Mouse (Mus musculus) embryonic stem cell, embryonic (primary cell): ENCODE measurements around the gene Trappc1.

Source experiments
- CTCF ChIA-PET, 4 experiments: fragments of 300-600 bp in 2 of 4; fragments of 350-600 bp in 2 of 4; sonication (Branson Sonifier 250); formaldehyde crosslinking; loops; one replicate each; lab custom pipeline; 2022; ENCODE audit warnings: inconsistent platforms in 2 of 4; lab: Charles Lee
- POLR2A ChIA-PET, 4 experiments: fragments of 300-600 bp in 2 of 4; fragments of 350-600 bp in 2 of 4; sonication (Branson Sonifier 250); formaldehyde crosslinking; loops; one replicate each; lab custom pipeline; 2022; ENCODE audit warnings: antibody characterized with exemption in 4 of 4, inconsistent platforms in 1 of 4; lab: Charles Lee

Gene Trappc1

GRCm38 (mm10) chr11:69323667-69324111, at the start of gene Trappc1, which contains the start of gene Cntrob:
Trappc1 (plus strand) TSS chr11:69323980.
Cntrob (minus strand) TSS chr11:69323775.
- CTCF ChIA-PET: interaction anchor here in 3 of 4 experiments (0.6 to 1.5 kb wide), 13 partner anchors 8 to 1415 kb away, joined by 3 to 5 read pairs (median 3); no protein-coding TSS in a partner anchor
- POLR2A ChIA-PET: interaction anchor here (0.6 to 6.6 kb wide), 125 partner anchors 8 to 745 kb away, joined by 3 to 56 read pairs (median 4); partner anchors contain the start of genes Cyb5d1 (in 2 of the 4), Naa38 (in 2 of the 4), Trp53 (in 2 of the 4) and Wrap53 (in 2 of the 4)

- POLR2A ChIA-PET: interaction anchor here in 3 of 4 experiments (0.5 to 2.3 kb wide), 8 partner anchors 11 to 430 kb away, joined by 3 to 13 read pairs (median 4); partner anchors contain the start of genes Cntrob (in 2 of the 3), Trappc1 (in 2 of the 3) and Kcnab3 (in 1 of the 3)
Measured at GRCm38 (mm10) chr11:69275650-69276049, 48.1 kb upstream of the Trappc1 start.

GRCm38 (mm10) chr11:69276081-69276480, 47.7 kb upstream of the Trappc1 start:
- CTCF ChIA-PET: interaction anchor here (0.5 to 1.4 kb wide), 5 partner anchors 18 to 379 kb away, joined by 3 to 8 read pairs (median 3); partner anchors contain the start of gene Sox15 (in 1 of the 4)
- POLR2A ChIA-PET: interaction anchor here in 3 of 4 experiments (0.5 to 2.3 kb wide), 9 partner anchors 28 to 429 kb away, joined by 3 to 13 read pairs (median 3); partner anchors contain the start of genes Cntrob (in 2 of the 3), Trappc1 (in 2 of the 3) and Kcnab3 (in 1 of the 3)

More at GRCm38 (mm10) chr11:69275650-69276049, 48.1 kb upstream of the Trappc1 start:
- CTCF ChIA-PET: interaction anchor here (0.5 to 1.4 kb wide), 7 partner anchors 18 to 661 kb away, joined by 3 to 8 read pairs (median 3); partner anchors contain the start of gene Sox15 (in 1 of the 4)

GRCm38 (mm10) chr11:69277267-69277666, 46.5 kb upstream of the Trappc1 start:
- ChIA-PET POLR2A (interaction anchor here in 2 of 4 experiments (0.6 to 2.3 kb wide), 3 partner anchors 48 to 398 kb away, joined by 3 to 13 read pairs (median 5); partner anchors contain the start of genes Cntrob (in 1 of the 2), Kcnab3 (in 1 of the 2) and Trappc1 (in 1 of the 2)), CTCF (interaction anchor here in 1 of 4 experiments (1.4 kb wide), 1 partner anchor 19 kb away, joined by 3 read pairs; no protein-coding TSS in a partner anchor)

GRCm38 (mm10) chr11:69291111-69291510, 32.7 kb upstream of the Trappc1 start:
- POLR2A ChIA-PET: interaction anchor here in 2 of 4 experiments (1.4 to 1.5 kb wide), 2 partner anchors 15 to 33 kb away, joined by 3 to 4 read pairs; partner anchors contain the start of genes Cntrob (in 1 of the 2) and Trappc1 (in 1 of the 2)
- CTCF ChIA-PET: interaction anchor here in 1 of 4 experiments (1.1 kb wide), 1 partner anchor 19 kb away, joined by 5 read pairs; no protein-coding TSS in a partner anchor

- ChIA-PET POLR2A (interaction anchor here in 2 of 4 experiments (0.9 to 1.1 kb wide), 2 partner anchors 10 to 459 kb away, joined by 4 read pairs; no protein-coding TSS in a partner anchor), CTCF (interaction anchor here in 1 of 4 experiments (0.7 kb wide), 1 partner anchor 429 kb away, joined by 3 read pairs; no protein-coding TSS in a partner anchor)
Measured at GRCm38 (mm10) chr11:69295286-69295685, 28.5 kb upstream of the Trappc1 start.

GRCm38 (mm10) chr11:69297799-69298198, 26.0 kb upstream of the Trappc1 start:
- ChIA-PET POLR2A (interaction anchor here in 3 of 4 experiments (0.6 to 2.9 kb wide), 16 partner anchors 8 to 1575 kb away, joined by 3 to 18 read pairs (median 4); partner anchors contain the start of genes Cntrob (in 2 of the 3), Trappc1 (in 2 of the 3) and Kcnab3 (in 1 of the 3)), CTCF (interaction anchor here in 2 of 4 experiments (0.6 to 1.5 kb wide), 3 partner anchors 29 to 216 kb away, joined by 3 to 4 read pairs (median 4); no protein-coding TSS in a partner anchor)

GRCm38 (mm10) chr11:69298231-69298630, 25.5 kb upstream of the Trappc1 start:
- CTCF ChIA-PET: interaction anchor here in 3 of 4 experiments (0.5 to 1.5 kb wide), 6 partner anchors 29 to 248 kb away, joined by 3 to 12 read pairs (median 4); no protein-coding TSS in a partner anchor
- POLR2A ChIA-PET: interaction anchor here in 2 of 4 experiments (1.0 to 2.9 kb wide), 13 partner anchors 9 to 249 kb away, joined by 3 to 18 read pairs (median 5); partner anchors contain the start of genes Cntrob (in 2 of the 2), Trappc1 (in 2 of the 2) and Kcnab3 (in 1 of the 2)

GRCm38 (mm10) chr11:69302817-69303216, 21.0 kb upstream of the Trappc1 start:
- POLR2A ChIA-PET: no interaction called here
- CTCF ChIA-PET: interaction anchor here in 1 of 4 experiments (0.6 kb wide), 1 partner anchor 129 kb away, joined by 3 read pairs; no protein-coding TSS in a partner anchor

- ChIA-PET CTCF (interaction anchor here in 2 of 4 experiments (0.6 kb wide), 2 partner anchors 36 to 208 kb away, joined by 3 to 4 read pairs; no protein-coding TSS in a partner anchor), POLR2A (interaction anchor here in 2 of 4 experiments (1.0 to 6.8 kb wide), 2 partner anchors 9 to 18 kb away, joined by 4 to 45 read pairs; partner anchors contain the start of genes Cntrob (in 1 of the 2) and Trappc1 (in 1 of the 2))
Measured at GRCm38 (mm10) chr11:69305291-69305690, 18.5 kb upstream of the Trappc1 start.

- ChIA-PET POLR2A (interaction anchor here in 2 of 4 experiments (1.2 to 6.8 kb wide), 2 partner anchors 15 to 17 kb away, joined by 3 to 45 read pairs; partner anchors contain the start of genes Cntrob (in 1 of the 2) and Trappc1 (in 1 of the 2)), CTCF (no interaction called here)
Measured at GRCm38 (mm10) chr11:69306039-69306438, 17.7 kb upstream of the Trappc1 start.

GRCm38 (mm10) chr11:69311266-69311665, 12.5 kb upstream of the Trappc1 start:
- ChIA-PET CTCF (no interaction called here), POLR2A (interaction anchor here in 3 of 4 experiments (0.5 to 6.8 kb wide), 8 partner anchors 10 to 58 kb away, joined by 3 to 45 read pairs (median 4); partner anchors contain the start of genes Cntrob (in 2 of the 3), Trappc1 (in 2 of the 3) and Kcnab3 (in 1 of the 3))

GRCm38 (mm10) chr11:69316361-69316760, 7.4 kb upstream of the Trappc1 start:
- ChIA-PET POLR2A (interaction anchor here in 1 of 4 experiments (0.6 kb wide), 1 partner anchor 133 kb away, joined by 5 read pairs; no protein-coding TSS in a partner anchor), CTCF (interaction anchor here in 1 of 4 experiments (0.7 kb wide), 1 partner anchor 591 kb away, joined by 5 read pairs; no protein-coding TSS in a partner anchor)

- ChIA-PET POLR2A (interaction anchor here in 2 of 4 experiments (0.9 to 1.5 kb wide), 3 partner anchors 8 to 46 kb away, joined by 3 to 5 read pairs (median 3); no protein-coding TSS in a partner anchor), CTCF (interaction anchor here in 1 of 4 experiments (0.7 to 0.8 kb wide), 2 partner anchors 8 to 72 kb away, joined by 3 read pairs; partner anchors contain the start of gene Kcnab3)
Measured at GRCm38 (mm10) chr11:69318000-69318399, 5.8 kb upstream of the Trappc1 start.

GRCm38 (mm10) chr11:69321580-69321979, 2.2 kb upstream of the Trappc1 start:
- ChIA-PET POLR2A (interaction anchor here in 3 of 4 experiments (0.6 to 3.8 kb wide), 13 partner anchors 8 to 850 kb away, joined by 3 to 45 read pairs (median 4); partner anchors contain the start of gene Fxr2 (in 1 of the 3)), CTCF (interaction anchor here in 1 of 4 experiments (0.6 kb wide), 1 partner anchor 226 kb away, joined by 3 read pairs; no protein-coding TSS in a partner anchor)

- POLR2A ChIA-PET: interaction anchor here in 3 of 4 experiments (0.7 to 3.8 kb wide), 16 partner anchors 9 to 599 kb away, joined by 3 to 45 read pairs (median 4); partner anchors contain the start of genes Cd68 (in 1 of the 3), Eif5a (in 1 of the 3) and Fxr2 (in 1 of the 3)
- CTCF ChIA-PET: interaction anchor here in 1 of 4 experiments (0.6 kb wide), 1 partner anchor 225 kb away, joined by 3 read pairs; no protein-coding TSS in a partner anchor
Measured at GRCm38 (mm10) chr11:69322010-69322409, 1.8 kb upstream of the Trappc1 start.
